Mouse (Mus musculus) left cerebral cortex, postnatal 14 days (tissue): ENCODE data around the gene Gm10322. TPM values are rescaled to one million over a fixed set of nuclear protein-coding genes. Genes with fewer than 3 reads are reported as not detected.

ENCODE experiments used
- DNase-seq, 2 experiments: peaks; one replicate each; pipeline ENCODE4 v3.0.0; 2021 to 2022; ENCODE audit warnings: low spot score in 2 of 2, mixed read lengths in 1 of 2
- intact Hi-C: fragments of 180-260 bp; cut with DNase I; formaldehyde crosslinking; loops from one replicate; pipeline ENCODE4 v1.15.1; 2025
- long read RNA-seq, 2 experiments: library from polyadenylated mRNA; stranded (forward); transcript quantifications; one replicate each; pipeline ENCODE4 v2.0.0; 2021
- total RNA-seq, 2 experiments: library from RNA; stranded (reverse); gene quantifications; 2 replicates each; pipeline ENCODE4 v1.2.3; 2021

The Gm10322 gene
- not detected for total RNA-seq
- long read RNA-seq, experiment 1, partial matches to known transcripts, result 0 of 2 reads
- long read RNA-seq, experiment 1, other reads (novel, unspliced or antisense), result 0 of 2 reads
- long read RNA-seq, experiment 2, result 0 reads

- peak; percentile 53 to 55 for DNase-seq
- intact Hi-C loops, result loop anchor here (2.0 kb wide), 1 partner anchor 87 kb away; the partner anchor contains the start of gene Micu1
Measured at GRCm38 (mm10) chr10:59615981-59616520, at the start of gene Gm10322. Gm10322 (plus strand) TSS chr10:59616063.

- DNase-seq, result peak; percentile 49 to 57
- intact Hi-C loops, result no loop called here
Measured at GRCm38 (mm10) chr10:59566968-59567367, 48.9 kb upstream of the Gm10322 start.

- intact Hi-C loops, result no loop called here
- DNase-seq, result no peak
Measured at GRCm38 (mm10) chr10:59568665-59569480, 47.0 kb upstream of the Gm10322 start.

- no peak for DNase-seq
- intact Hi-C loops, result no loop called here
Measured at GRCm38 (mm10) chr10:59569481-59569869, 46.4 kb upstream of the Gm10322 start.

DNA sequence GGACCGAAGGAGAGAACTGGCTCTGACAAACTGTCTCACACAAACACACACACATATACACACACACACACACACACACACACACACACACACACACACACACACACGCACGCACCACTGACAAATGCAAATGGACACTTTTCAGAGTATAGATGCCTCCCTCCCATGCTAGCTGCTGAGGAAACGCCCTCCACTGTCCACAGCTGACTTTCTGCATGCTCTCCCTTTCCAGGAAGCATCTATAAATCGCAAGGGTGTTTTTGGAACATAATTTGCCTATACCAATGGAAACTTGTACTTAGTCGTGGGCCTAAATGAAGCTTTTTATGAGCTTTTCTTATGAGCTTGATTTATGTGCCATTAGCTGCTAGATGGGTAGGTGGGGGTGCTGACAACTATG is 45.5 kb upstream of the Gm10322 start:
- intact Hi-C loops, result no loop called here
- DNase-seq, result no peak

DNA sequence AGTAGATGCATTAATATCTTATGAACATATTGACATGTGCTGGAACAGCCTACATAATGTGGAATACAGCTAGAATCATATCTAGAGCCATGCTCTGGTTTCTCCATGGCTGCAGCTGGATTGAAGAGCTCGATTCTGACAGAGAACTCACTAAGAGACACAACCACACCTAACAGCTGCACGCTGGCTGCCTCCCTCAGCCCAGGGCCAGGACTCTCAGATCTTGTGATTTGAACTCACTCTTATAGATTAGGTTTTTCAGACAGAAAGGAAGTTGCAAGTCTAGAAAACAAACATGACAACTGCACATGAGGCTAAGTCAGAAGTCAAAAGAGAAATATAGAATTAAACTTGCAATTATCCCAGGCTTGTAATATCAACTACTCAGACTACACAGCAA is 45.1 kb upstream of the Gm10322 start:
- intact Hi-C loops, result no loop called here
- DNase-seq, result no peak

DNA sequence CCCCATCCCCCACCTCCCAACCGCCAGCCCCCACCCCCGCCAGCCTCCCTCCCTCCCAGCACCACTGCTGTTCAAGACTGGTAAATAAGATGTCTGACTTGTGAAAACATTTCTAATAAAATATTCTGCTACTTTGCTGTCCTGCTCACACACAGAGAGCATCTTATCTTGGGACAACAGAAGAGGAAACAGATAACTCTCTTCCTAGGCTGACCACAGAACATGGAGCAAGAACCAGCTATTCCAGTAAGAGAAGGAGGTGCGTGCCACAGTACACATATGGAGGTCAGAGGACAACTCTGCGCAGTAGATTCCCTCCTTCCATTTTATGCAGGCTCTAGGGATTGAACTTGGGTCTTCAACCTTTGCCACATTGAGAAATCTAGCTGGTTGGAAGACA is 44.6 kb upstream of the Gm10322 start:
- DNase-seq, result no peak
- intact Hi-C loops, result no loop called here

GRCm38 (mm10) chr10:59571964-59572363 is 43.9 kb upstream of the Gm10322 start:
- intact Hi-C loops, result no loop called here
- no peak for DNase-seq

- intact Hi-C loops, result no loop called here
- no peak for DNase-seq
Measured at GRCm38 (mm10) chr10:59576305-59576704, 39.6 kb upstream of the Gm10322 start.

DNA sequence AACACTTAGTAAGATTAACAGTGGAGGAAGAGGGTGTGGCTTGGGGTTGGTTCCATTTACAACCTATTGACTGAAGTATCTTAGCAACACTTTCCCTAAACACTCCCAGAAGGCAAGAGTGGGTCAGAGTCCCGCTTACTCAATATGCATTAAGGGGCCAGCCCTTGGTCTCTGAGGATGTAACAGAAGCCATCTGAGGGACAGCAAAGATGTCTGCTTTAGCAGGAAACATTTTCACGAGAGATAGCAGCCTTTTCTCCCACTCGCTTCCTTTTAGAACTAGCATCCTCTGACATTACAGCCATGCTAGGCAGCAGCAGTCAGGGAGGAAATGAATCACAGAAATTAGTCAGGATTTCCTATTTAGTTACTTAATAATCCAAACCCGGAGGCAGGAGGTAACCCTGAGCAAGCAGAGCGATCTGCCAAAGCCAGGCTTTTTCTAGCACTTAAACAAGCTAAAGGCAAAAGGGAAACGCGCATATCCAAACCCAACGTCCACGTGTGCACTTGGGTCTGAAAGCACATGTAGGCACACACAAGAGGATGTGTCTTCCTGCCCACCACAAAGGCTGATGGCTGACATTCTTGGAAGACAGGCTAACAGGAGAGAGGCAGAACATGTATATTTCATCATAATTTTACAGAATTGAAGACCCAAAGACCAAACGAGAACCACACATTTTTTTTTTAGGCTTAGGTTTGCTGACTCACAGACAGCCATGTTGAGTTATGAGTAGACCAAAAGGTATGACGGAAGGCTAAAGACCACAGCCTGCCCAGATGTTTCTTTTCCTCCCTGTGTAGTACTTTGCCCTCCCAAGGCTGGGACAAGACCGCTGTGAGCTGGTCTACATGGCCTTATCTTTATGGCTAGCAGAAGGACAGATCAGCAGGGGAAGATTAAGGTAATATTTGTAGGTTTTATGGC is 37.7 kb upstream of the Gm10322 start:
- intact Hi-C loops, result no loop called here

DNA sequence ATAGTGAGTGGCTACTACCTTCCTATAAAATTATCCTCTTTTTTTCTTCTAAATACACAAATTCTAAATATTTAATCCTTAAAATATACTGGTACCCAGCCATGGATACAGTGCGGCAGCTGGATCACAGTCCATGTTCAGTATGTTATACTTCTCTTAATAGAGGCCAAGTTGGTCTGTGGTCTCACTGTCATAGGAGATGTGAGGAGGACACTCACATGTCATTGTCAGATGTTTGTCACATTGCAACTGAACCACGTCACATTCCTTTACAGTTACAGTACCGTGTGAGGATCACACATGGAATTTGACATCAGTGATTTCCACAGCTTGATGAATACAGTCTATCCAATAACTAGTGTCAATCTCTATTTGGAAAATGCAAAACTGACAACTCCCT is 36.2 kb upstream of the Gm10322 start:
- no peak for DNase-seq
- intact Hi-C loops, result no loop called here

More for the DNA sequence above, 37.7 kb upstream of the Gm10322 start:
- no peak for DNase-seq

GRCm38 (mm10) chr10:59580593-59581149 is 35.2 kb upstream of the Gm10322 start:
- DNase-seq, result no peak
- intact Hi-C loops, result no loop called here

- intact Hi-C loops, result no loop called here
- DNase-seq, result no peak
Measured at GRCm38 (mm10) chr10:59581826-59582543, 33.9 kb upstream of the Gm10322 start.

DNA sequence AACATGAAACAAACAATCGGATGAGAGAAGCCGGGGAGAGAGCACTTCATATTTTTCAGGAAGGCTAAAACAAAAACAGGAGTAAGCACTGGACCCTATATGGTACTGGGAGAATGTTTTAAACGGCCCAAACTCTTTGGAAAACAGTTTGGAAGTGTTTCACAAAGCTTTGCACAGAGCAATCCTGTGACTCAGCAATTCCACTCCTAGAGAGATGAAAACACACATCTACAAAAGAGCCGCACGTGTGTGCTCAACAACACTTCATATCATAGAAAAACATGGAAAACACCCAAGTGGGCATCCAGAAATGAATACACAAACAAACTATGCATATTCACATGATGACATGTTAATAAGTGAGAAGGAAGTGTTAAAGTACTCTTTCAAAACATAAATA is 30.2 kb upstream of the Gm10322 start:
- intact Hi-C loops, result no loop called here
- DNase-seq, result no peak

DNA sequence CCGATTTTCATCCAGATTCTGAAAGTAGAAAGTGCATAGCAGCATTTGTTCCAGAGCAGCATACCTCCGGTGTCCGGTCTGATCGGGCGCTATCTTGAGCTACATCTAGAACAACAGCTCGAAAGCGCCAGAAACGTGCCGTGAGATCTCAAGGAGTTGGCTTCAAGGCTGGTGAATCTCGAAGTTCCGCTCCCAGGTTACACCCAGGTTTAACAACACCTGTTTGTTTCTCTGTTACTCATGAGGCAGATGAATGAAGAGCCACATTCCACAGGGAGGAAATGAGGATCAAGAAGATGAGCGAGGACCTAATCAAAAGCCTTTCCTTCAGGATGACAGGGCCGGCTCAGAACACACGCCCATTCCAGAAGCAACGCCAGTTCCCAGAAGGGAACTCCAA is 29.0 kb upstream of the Gm10322 start:
- intact Hi-C loops, result no loop called here
- DNase-seq, result no peak

DNA sequence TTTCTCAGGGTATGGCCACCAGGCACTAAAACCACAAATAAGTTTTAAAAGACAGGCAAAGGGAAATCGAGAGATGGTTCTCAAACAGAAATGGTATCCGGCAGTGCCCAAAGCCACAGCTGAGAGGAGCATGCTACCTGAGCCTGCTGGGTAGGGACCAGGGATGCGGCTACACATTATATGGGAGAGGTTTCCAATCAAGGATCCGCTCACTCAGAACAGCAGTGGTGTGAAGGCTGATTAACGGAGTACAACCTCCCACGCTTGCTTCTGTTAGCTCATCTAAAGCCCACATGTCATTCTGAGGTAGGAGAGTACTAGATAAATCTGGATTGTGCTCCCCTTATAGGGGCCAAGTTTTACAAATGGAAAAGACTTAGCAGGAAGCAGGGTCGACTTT is 27.7 kb upstream of the Gm10322 start:
- intact Hi-C loops, result no loop called here
- DNase-seq, result peak; percentile 44 to 49

DNA sequence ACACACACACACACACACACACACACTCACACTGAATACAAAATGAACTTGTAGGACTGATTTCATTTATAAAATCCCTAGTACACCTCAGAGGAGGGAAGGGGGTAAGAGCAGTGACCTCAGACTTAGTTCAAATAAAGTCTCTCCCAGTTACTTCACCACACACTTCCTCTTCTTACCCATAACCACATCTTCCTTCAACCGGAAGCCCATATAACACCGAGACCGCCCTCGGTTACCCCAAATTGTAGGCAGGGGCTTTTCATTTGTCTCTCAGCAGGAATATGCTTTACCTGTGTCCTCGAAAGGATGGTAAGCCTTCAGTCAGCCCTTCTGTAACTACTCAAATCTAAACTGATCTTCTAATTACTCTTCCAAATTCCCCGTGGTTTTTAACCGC is 26.4 kb upstream of the Gm10322 start:
- DNase-seq, result no peak
- intact Hi-C loops, result no loop called here

DNA sequence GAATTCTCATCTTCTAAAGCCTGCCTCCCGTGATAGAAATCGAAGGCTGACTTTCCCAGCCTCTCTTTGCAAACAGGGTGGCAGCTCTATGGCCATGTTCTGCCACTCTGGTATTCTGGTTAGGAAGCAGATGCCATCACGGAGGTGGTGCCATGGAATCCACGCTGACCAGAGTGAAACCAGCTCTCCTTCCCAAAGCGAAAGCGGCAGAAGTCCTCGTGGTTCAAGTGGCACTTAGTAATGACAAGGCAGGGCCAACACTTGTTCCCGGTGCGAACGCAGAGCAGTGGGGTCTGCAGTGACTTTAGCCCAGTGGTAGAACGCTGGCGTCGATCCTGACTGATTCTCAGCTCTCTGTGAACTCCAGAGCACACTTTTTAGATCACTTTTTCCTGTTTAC is 26.0 kb upstream of the Gm10322 start:
- intact Hi-C loops, result loop anchor here (5.0 kb wide), 1 partner anchor 88 kb away; no protein-coding TSS in a partner anchor
- no peak for DNase-seq

DNA sequence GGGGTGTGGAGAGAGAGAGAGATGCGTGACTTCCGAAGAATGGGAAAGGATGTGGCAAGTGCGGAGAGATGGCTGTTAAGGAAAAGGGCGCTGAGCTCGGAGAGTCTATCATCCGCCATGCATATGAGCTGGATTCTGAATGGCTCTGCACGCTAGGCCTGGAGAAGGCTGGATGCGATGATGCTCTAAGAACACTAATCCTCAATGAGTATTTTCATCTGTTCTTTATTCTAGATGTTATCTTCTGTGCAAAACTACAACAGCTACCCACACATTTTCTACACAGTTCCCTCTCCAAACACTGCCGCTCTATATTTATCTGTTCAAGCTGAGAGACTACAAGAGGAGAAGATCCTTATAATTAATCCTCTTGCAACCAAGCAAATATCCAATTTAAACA is 25.3 kb upstream of the Gm10322 start:
- intact Hi-C loops, result loop anchor here (5.0 kb wide), 1 partner anchor 88 kb away; no protein-coding TSS in a partner anchor
- peak in 1 of 2 experiments; percentile 58 for DNase-seq
